Mouse (Mus musculus) layer of hippocampus, postnatal 36 days (tissue): ENCODE measurements around the gene Gm3453. TPM values are rescaled to one million over a fixed set of nuclear protein-coding genes. Genes with fewer than 3 reads are reported as not detected.
"Not testable (repeated sequence)": the region's sequence is repeated elsewhere in the genome, so short reads cannot be mapped to it uniquely, and the experiment has no call there.

Experiments used
- DNase-seq, 2 experiments: peaks; one replicate each; pipeline ENCODE4 v3.0.0; 2022
- total RNA-seq, 2 experiments: library from RNA; stranded (reverse); gene quantifications; 2 replicates each; pipeline ENCODE4 v1.2.3; 2021

Gene Gm3453
- not detected for total RNA-seq

DNA sequence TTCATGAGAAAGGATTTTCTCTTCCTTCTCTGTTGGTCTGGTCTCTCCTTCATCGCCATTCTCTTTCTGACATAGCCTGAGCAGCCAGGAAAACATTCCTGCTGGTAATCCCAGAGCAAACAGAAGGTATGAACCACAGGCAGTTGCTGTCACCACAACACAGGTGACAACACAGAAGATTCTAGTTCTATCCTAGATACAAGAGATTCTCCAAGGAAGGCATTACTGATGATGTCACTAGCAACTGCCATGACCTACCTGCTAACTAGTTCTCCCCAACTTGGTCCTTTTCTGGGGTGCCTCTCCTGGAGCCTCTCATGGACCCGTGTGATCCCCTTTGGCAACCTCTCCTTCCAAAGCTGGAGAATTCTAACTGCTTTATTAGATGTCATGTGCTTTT lies at the start of gene Gm3453:
Gm3453 (minus strand) TSS at position 101 of the 400 bp plus-strand sequence.
- DNase-seq: not testable (repeated sequence)

DNA sequence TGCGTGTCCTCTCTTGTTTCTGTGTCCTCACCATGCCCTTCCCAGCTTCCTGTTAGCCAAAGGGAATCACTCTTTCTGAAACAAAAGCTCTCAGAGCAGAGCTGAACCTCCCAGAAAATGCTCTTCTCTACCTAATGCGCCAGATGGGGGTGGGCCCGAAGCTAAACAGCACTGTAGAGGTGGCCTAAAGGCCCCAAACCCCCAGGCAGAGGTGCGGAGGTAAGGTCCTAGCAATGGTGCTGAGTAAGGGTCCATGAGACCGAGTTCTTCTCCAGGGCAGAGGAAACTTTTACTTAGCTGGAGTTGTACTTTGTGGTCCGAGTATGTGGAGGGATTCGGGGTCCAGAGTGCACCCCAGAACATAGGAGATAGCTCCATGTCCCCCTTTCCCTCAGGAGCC lies 8.2 kb upstream of the Gm3453 start:
- DNase-seq: peak in 1 of 2 experiments; percentile 4

DNA sequence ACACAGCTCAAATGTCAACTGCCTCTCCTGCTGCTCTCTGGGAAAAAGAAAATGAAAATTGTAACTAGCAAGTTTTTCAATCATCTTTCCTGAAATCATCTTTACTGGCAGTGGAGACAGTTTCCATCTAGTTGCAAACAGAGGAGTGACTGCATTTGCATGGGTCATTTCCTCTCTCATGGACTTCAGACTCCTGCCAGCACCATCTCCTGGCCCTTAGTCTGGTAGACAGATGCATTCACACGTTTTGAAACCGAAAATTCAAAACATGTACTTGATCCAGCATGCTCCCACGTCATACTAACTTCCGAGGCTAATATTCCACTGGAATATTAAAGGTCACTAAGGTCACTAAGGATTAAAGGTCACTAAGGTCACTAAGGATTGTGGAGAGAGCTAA lies 16.5 kb downstream of the Gm3453 start:
- not testable (repeated sequence) for DNase-seq

DNA sequence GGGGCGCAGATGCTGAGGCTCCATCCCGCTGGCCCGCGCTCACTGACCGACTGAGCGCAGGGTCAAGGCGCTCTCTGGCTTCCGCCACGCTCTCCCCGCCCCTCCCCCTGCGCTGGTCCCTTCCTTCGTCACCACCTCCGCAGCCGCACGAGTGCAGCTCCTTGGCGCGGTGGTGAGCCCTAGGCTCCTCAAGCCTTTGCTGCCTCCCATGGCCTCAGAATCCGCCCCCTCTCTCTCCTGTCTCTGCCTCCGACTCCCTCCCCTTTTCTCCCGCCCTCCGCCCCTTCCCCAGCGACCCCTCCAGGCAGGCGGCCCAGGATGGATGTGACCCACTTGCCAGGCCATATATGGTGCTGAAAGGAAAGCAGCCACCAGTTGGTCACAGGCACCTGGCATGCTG lies 17.3 kb downstream of the Gm3453 start, which contains the start of gene Gm3248:
Gm3248 (minus strand) TSS at position 111 of the 400 bp plus-strand sequence.
- DNase-seq: peak in 1 of 2 experiments; percentile 7

DNA sequence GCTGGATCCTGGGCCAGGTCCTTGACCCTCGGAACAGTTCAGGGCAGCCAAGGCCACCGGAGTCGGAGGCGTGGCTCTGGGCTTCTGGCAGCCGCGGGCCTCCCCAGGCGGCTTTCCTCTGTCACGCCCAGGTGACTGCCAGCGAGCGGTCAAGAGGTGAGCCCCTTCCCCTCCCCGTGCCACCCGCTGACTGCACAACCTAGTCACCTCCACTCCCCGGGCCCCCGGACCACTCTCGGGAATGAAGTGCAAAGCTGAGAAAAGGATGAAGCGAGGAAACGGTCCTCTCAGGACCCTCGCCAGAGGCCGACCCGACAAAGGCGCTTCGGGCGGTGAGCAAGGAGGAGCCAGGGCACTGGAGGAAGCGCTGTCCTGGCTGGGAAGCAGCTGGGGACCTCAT lies 17.8 kb downstream of the Gm3453 start:
- DNase-seq: peak in 1 of 2 experiments; percentile 6

DNA sequence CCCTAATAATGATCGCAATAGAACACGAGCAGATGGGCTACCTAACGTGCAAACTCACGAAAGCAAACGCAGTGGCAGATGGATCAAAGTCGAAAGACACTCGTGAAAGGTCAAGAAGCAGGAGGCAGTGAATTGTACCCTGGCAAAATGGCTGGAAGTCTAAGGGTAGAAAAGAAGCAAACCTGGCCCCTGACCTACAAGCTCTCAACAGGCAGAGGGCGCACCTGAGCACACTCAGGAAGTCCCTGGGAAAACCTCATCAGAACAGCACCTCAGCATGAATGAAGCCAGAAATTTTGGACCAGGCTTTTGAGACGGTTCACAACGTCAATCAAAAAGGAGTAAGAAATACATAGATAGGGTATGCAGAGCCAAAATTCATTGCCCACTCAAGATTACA lies 18.5 kb downstream of the Gm3453 start:
- DNase-seq: peak in 1 of 2 experiments; percentile 6

DNA sequence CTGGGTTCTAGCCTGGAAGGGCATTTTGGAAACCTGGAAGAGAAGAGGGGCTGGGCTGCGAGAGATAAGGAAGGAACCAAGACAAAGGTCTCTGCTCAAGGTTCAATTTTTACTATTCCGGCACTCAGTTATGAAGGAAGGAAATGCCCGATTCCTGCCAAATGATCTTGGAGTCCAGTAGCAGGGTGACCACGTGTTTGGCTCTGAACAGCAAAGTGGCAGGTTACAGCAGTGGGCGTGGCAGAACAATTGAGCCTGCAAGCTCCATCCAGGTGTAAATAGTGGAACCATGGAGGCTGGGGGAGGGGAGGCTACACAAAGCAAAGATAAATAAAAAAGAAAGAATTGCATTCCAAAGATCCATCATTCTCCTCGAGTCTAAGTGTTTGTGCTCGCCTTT lies 55.7 kb downstream of the Gm3453 start:
- DNase-seq: not testable (repeated sequence)

Other genes with a start within 250 kb of the Gm3453 start
- gene Gm3373, start 237.6 kb downstream of the Gm3453 start, total RNA-seq: 1 to 10 TPM in 1 of 2 experiments, under 1 TPM in 1; 0.56 to 1.1 TPM
- gene Gm3383, start 171.2 kb downstream of the Gm3453 start, total RNA-seq: 1 to 10 TPM; 3.3 to 3.8 TPM
- not detected for gene Gm3424, start 148.8 kb downstream of the Gm3453 start, total RNA-seq
- gene Gm8237, start 98.8 kb downstream of the Gm3453 start, total RNA-seq: 1 to 10 TPM; 1.0 to 1.1 TPM
- 1 to 10 TPM; 1.0 to 1.5 TPM for gene Gm3248, start 17.4 kb downstream of the Gm3453 start, total RNA-seq
- gene Gm6337, start 79.1 kb upstream of the Gm3453 start, total RNA-seq: not detected
- under 1 TPM in 1 of 2 experiments, not detected in 1; 0.71 TPM for gene Gm8206, start 114.8 kb upstream of the Gm3453 start, total RNA-seq
- gene Gm3468, start 129.5 kb upstream of the Gm3453 start, total RNA-seq: 1 to 10 TPM; 1.3 to 1.4 TPM
- gene Gm3476, start 146.7 kb upstream of the Gm3453 start, total RNA-seq: not detected
- gene Gm21560, start 240.2 kb upstream of the Gm3453 start, total RNA-seq: 1 to 10 TPM in 1 of 2 experiments, under 1 TPM in 1; 0.94 to 1.1 TPM